Mouse (Mus musculus) midbrain, embryonic 13.5 days (tissue): ENCODE measurements at regions not wholly inside any gene's neighbourhood (a gene's known extent, or its start where the extent isn't known, plus 50 kb on each side); places are given as distances from the start of the nearest gene placed in this dataset.

Experiments
- ATAC-seq: fragments of 200-750 bp; cut with Nextera tagmentation; 2 replicates; pipeline ENCODE4 v1.8.0; 2017; ENCODE audit warnings: mild to moderate bottlenecking, moderate TSS enrichment, moderate library complexity
- H3K27ac ChIP-seq: fragments of 300-500 bp; sonication (generic); 2 replicates; pipeline ENCODE4 v1.5.1; 2015; ENCODE audit warnings: inconsistent platforms, mild to moderate bottlenecking, moderate library complexity
- H3K27me3 ChIP-seq: fragments of 300-500 bp; sonication (generic); 2 replicates; pipeline ENCODE4 v1.6.1; 2015; ENCODE audit warnings: mild to moderate bottlenecking, inconsistent platforms
- H3K36me3 ChIP-seq: fragments of 300-500 bp; sonication (generic); 2 replicates; pipeline ENCODE4 v1.6.1; 2015; ENCODE audit warnings: mild to moderate bottlenecking, inconsistent platforms
- H3K4me1 ChIP-seq: fragments of 300-500 bp; sonication (generic); replicated peaks from 2 replicates; pipeline ENCODE4 v1.6.1; 2015; ENCODE audit warnings: inconsistent platforms
- H3K4me2 ChIP-seq: fragments of 300-500 bp; sonication (generic); replicated peaks from 2 replicates; pipeline ENCODE4 v1.6.1; 2015; ENCODE audit warnings: moderate library complexity, mild to moderate bottlenecking, inconsistent platforms
- H3K4me3 ChIP-seq: fragments of 300-500 bp; sonication (generic); replicated peaks from 2 replicates; pipeline ENCODE4 v1.5.1; 2015; ENCODE audit warnings: mild to moderate bottlenecking, inconsistent platforms
- H3K9ac ChIP-seq: fragments of 300-500 bp; sonication (generic); replicated peaks from 2 replicates; pipeline ENCODE4 v1.6.1; 2015; ENCODE audit warnings: mild to moderate bottlenecking, inconsistent platforms
- H3K9me3 ChIP-seq: fragments of 300-500 bp; sonication (generic); 2 replicates; pipeline ENCODE4 v1.6.1; 2016; ENCODE audit warnings: mild to moderate bottlenecking, inconsistent platforms
- WGBS: fragments of 180-500 bp; shearing (Covaris S2); methylation state at CpG from one replicate; pipeline ENCODE4 v1.1.7; 2015; 5-methylcytosine and 5-hydroxymethylcytosine counted together

DNA sequence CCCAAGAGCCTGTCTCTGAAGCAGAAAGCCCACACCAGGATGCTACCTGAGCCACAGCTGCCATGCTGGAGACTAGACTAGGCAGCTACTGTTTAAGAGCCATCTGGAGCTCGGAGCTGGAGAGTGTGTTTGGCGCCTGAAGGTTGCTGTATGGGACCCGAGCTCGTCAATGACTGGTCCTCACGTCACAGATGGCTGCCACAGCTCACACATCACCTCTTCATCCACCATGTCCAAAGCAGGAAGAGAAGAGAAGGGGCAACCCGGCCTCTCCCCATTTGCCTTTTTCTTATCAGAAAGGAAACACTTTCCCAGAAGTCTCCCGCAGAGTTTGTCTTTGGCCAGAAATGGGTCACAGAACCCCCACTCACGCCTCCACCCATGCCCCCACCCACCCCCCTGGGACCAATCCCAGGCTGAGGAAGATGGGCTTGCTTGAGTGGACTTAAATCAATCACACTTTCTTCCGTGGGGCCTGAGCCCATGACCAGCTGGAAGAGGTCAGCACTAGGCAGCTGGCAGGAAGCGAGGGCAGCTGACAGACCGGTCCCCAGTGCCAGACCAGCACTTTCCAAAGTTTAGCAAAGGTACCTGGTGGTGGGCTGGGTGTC is 53.5 kb upstream of the Ptpn1 start:
- no peak for ATAC-seq
- no peaks in the 10 kb centered on the region for H3K36me3 ChIP-seq
- H3K9ac ChIP-seq: no peak overlapping the region
- H3K4me2 ChIP-seq: no peak overlapping the region
- H3K4me3 ChIP-seq: no peak overlapping the region
- H3K4me1 ChIP-seq: no peaks in the 10 kb centered on the region
- 81% methylated on average over 11 of the region's 11 CpGs for WGBS
- H3K9me3 ChIP-seq: no peaks in the 10 kb centered on the region; the same call in 1 of the 2 replicates
- H3K27ac ChIP-seq: no peak overlapping the region
- H3K27me3 ChIP-seq: no peaks in the 10 kb centered on the region

DNA sequence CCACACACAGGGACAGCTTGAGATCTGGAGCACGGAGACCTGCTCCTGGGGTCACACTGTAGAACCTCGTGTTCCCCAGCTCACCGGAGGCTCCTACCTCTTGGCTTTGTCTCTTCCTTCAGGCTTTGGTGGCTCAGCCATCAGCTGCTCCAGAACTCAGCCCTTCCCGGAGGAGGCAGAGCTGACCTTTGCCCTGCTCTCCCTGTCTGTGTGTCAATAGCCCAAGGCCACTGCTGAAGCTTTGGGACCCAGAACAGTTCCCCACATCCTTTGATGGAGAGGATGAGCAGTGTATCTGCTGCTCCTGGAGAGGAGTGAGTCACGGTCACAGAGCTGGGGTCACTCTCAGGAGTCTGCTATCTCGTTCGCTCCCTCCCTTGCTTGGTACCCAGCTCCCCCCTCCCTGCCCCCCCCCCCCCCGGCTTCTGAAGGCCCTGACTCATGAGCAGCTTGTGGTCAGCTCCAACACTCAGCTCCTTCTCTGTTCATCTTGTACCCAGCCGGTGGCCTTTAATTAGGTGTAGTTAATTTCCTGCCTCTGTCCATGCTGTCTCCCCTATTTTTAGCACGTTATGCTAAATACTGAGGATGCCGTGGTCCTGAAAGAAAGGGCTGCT is 54.5 kb upstream of the Ptpn1 start:
- Histone ChIP-seq H3K4me1 (no peaks in the 10 kb centered on the region), H3K4me3 (no peak overlapping the region), H3K36me3 (no peaks in the 10 kb centered on the region), H3K27me3 (no peaks in the 10 kb centered on the region), H3K4me2 (no peak overlapping the region), H3K27ac (no peak overlapping the region), H3K9me3 (no peaks in the 10 kb centered on the region; the same call in 1 of the 2 replicates), H3K9ac (no peak overlapping the region)
- no peak for ATAC-seq
- WGBS: 55% methylated on average over 11 of the region's 11 CpGs

DNA sequence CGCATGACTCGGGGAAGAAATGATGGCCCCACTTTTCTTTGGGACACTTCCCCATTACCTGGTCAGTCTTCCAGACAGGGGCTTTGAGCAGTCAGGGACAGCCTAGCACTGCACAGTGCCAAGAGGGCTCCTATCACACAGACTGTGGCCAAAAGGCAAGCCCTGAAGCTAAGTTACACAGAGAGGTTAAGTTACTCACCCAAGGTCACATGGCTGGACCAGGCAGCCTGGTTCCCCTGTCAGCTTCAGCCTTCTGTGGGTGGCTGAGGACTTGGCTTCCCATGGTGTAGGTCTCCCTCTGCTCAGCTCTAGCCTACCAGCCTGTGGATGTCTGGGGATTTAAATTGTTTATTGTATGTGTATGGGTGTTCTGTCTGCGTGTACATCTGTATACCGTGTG is 59.4 kb upstream of the Ptpn1 start:
- Histone ChIP-seq H3K27me3 (no peaks in the 10 kb centered on the region), H3K4me2 (no peak overlapping the region), H3K4me1 (no peaks in the 10 kb centered on the region), H3K9ac (no peak overlapping the region), H3K27ac (no peak overlapping the region), H3K9me3 (no peaks in the 10 kb centered on the region), H3K36me3 (no peaks in the 10 kb centered on the region), H3K4me3 (no peak overlapping the region)
- 89% methylated on average over 4 of the region's 4 CpGs for WGBS
- no peak for ATAC-seq

DNA sequence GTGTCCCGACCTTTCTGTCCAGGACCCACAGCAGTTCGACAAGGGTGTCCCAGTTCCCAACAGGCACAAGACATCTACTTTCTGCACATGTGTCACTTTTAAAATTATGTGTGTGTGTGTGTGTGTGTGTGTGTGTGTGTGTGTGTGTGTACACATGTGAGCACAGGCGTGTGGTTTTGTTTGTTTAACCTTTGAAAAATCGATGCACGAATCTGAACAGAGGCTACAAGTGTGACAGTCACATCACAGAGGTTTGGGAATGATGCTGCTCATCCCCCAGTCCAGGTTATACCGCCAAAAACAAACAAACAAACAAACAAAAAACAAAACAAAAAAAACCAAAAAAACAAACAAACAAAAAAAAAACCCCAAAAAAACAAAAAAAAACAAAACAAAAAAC is 61.7 kb upstream of the Ptpn1 start:
- H3K27ac ChIP-seq: no peak overlapping the region
- no peak overlapping the region for H3K4me2 ChIP-seq
- no peaks in the 10 kb centered on the region for H3K27me3 ChIP-seq
- H3K4me1 ChIP-seq: no peaks in the 10 kb centered on the region
- no peak overlapping the region for H3K9ac ChIP-seq
- 89% methylated on average over 6 of the region's 6 CpGs for WGBS
- no peak for ATAC-seq
- H3K36me3 ChIP-seq: no peaks in the 10 kb centered on the region
- H3K9me3 ChIP-seq: no peaks in the 10 kb centered on the region
- H3K4me3 ChIP-seq: no peak overlapping the region

DNA sequence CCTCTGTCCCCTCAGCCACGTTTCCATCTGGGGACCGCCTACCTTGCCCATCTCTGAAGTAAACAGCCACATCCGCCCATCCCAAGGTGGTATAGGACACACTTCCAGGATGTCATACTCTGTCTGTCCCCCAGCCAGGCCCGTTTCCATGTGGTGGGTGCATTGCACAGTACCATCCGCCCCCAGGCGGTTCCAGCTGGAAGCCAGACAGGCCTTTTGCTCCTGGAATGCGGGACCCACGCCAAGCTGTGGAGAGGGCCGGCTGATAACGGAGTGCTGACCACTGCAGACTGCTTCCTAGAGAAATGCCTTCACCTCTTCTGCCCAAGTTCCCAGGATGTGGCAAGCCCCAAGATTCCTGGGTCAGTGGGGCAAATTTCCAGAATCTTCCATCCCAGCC is 65.1 kb upstream of the Ptpn1 start:
- H3K4me2 ChIP-seq: no peak overlapping the region
- WGBS: 68% methylated on average over 10 of the region's 10 CpGs
- H3K36me3 ChIP-seq: no peaks in the 10 kb centered on the region
- H3K27me3 ChIP-seq: no peaks in the 10 kb centered on the region
- no peak overlapping the region for H3K27ac ChIP-seq
- no peak overlapping the region for H3K4me3 ChIP-seq
- H3K4me1 ChIP-seq: peaks cover 5% of the 10 kb centered on the region; the same call in 1 of the 2 replicates
- no peak for ATAC-seq
- H3K9me3 ChIP-seq: no peaks in the 10 kb centered on the region
- H3K9ac ChIP-seq: no peak overlapping the region

DNA sequence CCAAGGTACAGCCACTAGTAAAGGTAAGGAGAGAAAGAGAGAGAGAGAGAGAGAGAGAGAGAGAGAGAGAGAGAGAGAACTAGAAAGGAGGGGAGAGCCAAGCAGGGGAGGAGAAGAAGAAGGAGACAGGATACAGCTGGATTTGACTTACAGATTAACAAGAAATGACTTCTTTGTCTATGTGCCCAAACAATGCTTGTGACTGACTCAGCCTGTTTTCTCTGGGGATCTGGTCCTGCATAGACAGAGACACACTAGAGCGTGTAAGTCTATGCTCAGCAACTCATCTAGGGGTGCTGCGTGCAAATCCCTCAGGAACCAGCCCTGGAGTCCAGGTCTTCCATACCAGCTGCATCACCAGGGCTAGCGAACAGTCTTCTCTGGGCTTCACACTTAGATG is 66.3 kb upstream of the Ptpn1 start:
- Histone ChIP-seq H3K27ac (no peak overlapping the region), H3K9me3 (no peaks in the 10 kb centered on the region), H3K27me3 (no peaks in the 10 kb centered on the region), H3K36me3 (no peaks in the 10 kb centered on the region), H3K4me1 (peaks cover 10% of the 10 kb centered on the region; the same call in 1 of the 2 replicates), H3K4me2 (no peak overlapping the region), H3K9ac (no peak overlapping the region), H3K4me3 (no peak overlapping the region)
- no peak for ATAC-seq
- WGBS: 86% methylated on average over 3 of the region's 3 CpGs

DNA sequence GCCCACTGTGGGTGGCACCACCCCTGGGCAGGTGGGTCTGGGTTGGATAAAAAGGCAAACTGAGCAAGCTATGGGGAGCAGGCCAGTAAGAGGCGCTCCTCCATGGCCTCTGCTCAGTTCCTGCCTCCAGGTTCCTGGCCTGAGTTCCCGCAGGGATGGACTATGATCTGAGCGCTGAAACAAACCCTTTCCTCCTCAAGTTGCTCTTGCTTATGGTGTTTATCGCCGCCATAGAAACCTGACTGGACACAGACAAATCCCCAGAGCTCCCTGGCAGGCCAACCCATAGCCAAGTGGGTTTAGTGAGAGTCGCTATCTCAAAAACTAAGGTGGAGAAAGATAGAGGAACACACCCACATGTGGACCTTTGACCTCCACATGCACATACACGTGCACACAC is 67.2 kb upstream of the Ptpn1 start:
- H3K27ac ChIP-seq: no peak overlapping the region
- no peak overlapping the region for H3K9ac ChIP-seq
- no peaks in the 10 kb centered on the region for H3K27me3 ChIP-seq
- no peak for ATAC-seq
- H3K4me3 ChIP-seq: no peak overlapping the region
- no peaks in the 10 kb centered on the region for H3K36me3 ChIP-seq
- WGBS: 78% methylated on average over 7 of the region's 7 CpGs
- H3K9me3 ChIP-seq: no peaks in the 10 kb centered on the region
- no peak overlapping the region for H3K4me2 ChIP-seq
- H3K4me1 ChIP-seq: peaks cover 14% of the 10 kb centered on the region; the same call in 1 of the 2 replicates

DNA sequence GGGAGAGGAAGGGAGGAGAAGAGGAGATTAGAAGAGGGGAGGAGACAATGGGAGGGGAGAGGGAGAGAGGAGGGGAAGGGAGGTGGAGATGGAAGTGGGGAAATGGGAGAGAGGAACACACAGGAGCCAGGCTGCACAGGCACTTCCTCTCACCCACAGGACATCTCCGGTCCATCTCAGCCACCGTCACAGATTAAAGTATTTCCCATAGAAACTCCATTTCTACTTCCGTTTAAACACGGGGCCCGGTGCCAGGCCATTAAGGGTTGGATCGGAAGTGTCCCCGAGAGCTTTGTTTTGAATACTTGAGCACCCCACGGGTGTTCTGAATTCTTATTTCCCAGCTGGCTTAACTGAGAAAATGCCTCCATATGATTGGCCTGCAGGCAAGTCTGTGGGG is 67.6 kb upstream of the Ptpn1 start:
- peaks cover 14% of the 10 kb centered on the region; the same call in 1 of the 2 replicates for H3K4me1 ChIP-seq
- H3K4me2 ChIP-seq: no peak overlapping the region
- H3K27ac ChIP-seq: no peak overlapping the region
- no peak overlapping the region for H3K9ac ChIP-seq
- H3K27me3 ChIP-seq: no peaks in the 10 kb centered on the region
- WGBS: 61% methylated on average over 8 of the region's 8 CpGs
- no peaks in the 10 kb centered on the region for H3K36me3 ChIP-seq
- ATAC-seq: no peak
- H3K9me3 ChIP-seq: no peaks in the 10 kb centered on the region
- H3K4me3 ChIP-seq: no peak overlapping the region

DNA sequence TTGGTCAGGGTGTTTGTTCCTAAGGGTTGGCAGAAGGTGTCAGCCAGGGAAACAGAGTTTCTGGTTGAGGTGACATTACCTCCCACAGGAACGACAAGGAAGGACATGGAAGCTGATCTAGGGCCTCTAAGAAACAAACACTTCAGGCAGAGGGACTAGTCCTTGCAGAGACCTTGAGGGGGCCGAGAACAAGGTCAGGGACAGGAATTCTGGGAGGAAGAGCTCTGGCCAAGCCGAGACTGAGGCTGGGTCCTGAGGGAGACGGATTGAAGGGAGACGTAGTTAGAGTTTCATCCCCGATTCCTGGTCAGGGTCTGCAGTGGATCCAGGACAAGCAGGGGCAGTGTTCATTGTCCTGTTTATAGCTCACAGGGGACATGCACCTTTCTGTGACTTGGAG is 68.2 kb upstream of the Ptpn1 start:
- no peak overlapping the region for H3K9ac ChIP-seq

DNA sequence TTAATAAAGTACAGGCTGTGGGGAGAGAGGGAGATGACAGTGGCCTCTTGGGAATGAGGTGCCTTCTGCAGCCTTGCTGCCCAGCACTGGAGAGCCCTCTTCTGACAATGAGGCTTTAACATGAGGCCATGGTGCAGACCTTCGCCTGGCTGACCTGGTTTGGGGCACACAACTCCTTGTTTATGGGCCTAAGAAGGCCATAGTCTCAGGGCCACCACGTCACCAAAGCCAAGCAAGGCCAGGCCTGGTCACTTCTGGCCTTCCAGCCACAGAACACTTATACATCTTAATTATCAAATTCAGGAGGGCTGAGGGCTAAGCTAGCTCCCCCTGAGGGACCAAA is 70.7 kb upstream of the Ptpn1 start:
- Histone ChIP-seq H3K27ac (no peak overlapping the region), H3K4me3 (no peak overlapping the region), H3K9ac (no peak overlapping the region), H3K27me3 (no peaks in the 10 kb centered on the region), H3K4me1 (peaks cover 14% of the 10 kb centered on the region; the same call in 1 of the 2 replicates), H3K9me3 (no peaks in the 10 kb centered on the region), H3K36me3 (no peaks in the 10 kb centered on the region), H3K4me2 (no peak overlapping the region)
- ATAC-seq: no peak
- 76% methylated on average over 2 of the region's 2 CpGs for WGBS

More for the DNA sequence above, 68.2 kb upstream of the Ptpn1 start:
- no peak overlapping the region for H3K4me3 ChIP-seq
- H3K9me3 ChIP-seq: no peaks in the 10 kb centered on the region
- H3K36me3 ChIP-seq: no peaks in the 10 kb centered on the region
- no peak for ATAC-seq
- H3K4me2 ChIP-seq: no peak overlapping the region
- no peaks in the 10 kb centered on the region for H3K27me3 ChIP-seq
- whole genome bisulfite sequencing: 76% methylated on average over 6 of the region's 6 CpGs
- peaks cover 14% of the 10 kb centered on the region; the same call in 1 of the 2 replicates for H3K4me1 ChIP-seq
- no peak overlapping the region for H3K27ac ChIP-seq

DNA sequence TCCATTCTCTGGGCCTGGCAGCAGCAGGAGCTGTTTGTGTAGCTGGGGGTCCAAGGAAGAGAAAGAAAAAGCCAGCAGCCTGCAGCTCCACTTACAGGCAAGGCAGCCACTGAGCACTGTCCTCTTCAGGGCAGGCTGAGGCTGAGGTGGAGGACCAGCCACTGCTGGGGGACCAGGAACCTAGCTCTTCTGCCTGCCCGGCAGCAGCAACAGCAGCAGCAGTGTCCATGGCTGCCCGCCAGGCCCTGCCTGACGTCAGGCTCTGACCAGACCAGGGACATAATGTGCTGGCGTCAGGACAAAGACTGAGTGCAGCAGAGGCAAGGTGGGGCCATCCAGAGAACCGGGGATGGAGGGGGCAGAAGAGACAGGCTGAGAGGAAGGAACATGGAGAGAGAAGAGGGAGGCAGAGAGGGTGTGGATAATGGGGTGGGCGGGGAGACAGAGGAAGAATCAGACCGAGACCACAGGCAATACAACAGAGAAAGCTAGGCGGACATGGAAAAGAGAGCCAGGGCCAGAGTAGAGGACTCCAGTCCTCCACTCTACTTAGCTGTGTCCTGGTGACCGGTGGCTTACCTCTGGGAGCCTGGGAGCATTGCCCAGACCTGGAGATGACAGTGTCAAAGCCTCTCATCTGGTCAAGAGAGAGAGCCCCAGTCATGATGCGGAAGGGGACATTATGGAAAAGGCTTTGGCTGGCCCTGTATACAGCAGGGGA is 71.2 kb upstream of the Ptpn1 start:
- 46% methylated on average over 10 of the region's 10 CpGs for WGBS
- Histone ChIP-seq H3K27me3 (no peaks in the 10 kb centered on the region), H3K9ac (no peak overlapping the region)

DNA sequence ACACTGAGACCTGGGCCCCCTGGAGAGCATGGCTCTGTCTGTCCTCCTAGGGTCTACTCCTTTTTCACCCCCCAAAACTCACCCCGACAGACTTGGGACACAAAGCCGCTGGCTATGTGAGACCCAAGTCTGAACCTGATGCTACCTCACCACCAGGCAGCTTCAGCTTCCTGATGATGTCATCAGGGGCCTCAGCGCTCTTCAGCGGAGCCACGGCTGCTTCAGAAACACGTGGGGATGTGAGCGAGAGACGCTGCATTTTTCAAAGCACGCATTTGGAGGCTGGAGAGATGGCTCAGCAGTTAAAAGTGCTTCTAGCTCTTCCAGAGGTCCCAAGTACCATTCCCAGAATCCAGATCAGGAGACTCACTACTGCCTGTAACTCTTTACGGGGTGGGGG is 72.3 kb upstream of the Ptpn1 start:
- Histone ChIP-seq H3K9me3 (no peaks in the 10 kb centered on the region), H3K27ac (no peak overlapping the region), H3K4me2 (no peak overlapping the region), H3K36me3 (no peaks in the 10 kb centered on the region), H3K4me1 (peaks cover 12% of the 10 kb centered on the region; the same call in 1 of the 2 replicates), H3K27me3 (no peaks in the 10 kb centered on the region), H3K4me3 (no peak overlapping the region), H3K9ac (no peak overlapping the region)
- no peak for ATAC-seq
- whole genome bisulfite sequencing: 62% methylated on average over 10 of the region's 10 CpGs

More for the DNA sequence above, 71.2 kb upstream of the Ptpn1 start:
- no peaks in the 10 kb centered on the region for H3K36me3 ChIP-seq
- no peaks in the 10 kb centered on the region for H3K9me3 ChIP-seq
- H3K4me3 ChIP-seq: no peak overlapping the region
- no peak overlapping the region for H3K27ac ChIP-seq
- H3K4me2 ChIP-seq: no peak overlapping the region
- H3K4me1 ChIP-seq: peaks cover 14% of the 10 kb centered on the region; the same call in 1 of the 2 replicates
- peak; percentile 55; the same call in 1 of the 2 replicates for ATAC-seq
